Mouse (Mus musculus) embryonic facial prominence, embryonic 10.5 days (tissue): Measurements from ENCODE around the gene Hnrnpl. TPM values are rescaled to one million over a fixed set of nuclear protein-coding genes. Genes with fewer than 3 reads are reported as not detected.

Source experiments
- DNase-seq: peaks from one replicate; pipeline ENCODE4 v3.0.0-alpha.2; 2017; ENCODE audit warnings: low spot score
- H3K27ac ChIP-seq: fragments of 300-500 bp; sonication (generic); replicated peaks from 2 replicates; pipeline ENCODE4 v1.5.1; 2016; ENCODE audit warnings: mild to moderate bottlenecking
- H3K27me3 ChIP-seq: fragments of 300-500 bp; sonication (generic); replicated peaks from 2 replicates; pipeline ENCODE4 v1.6.1; 2016; ENCODE audit warnings: low read depth, mild to moderate bottlenecking; ENCODE audit not compliant: poor library complexity, severe bottlenecking
- H3K36me3 ChIP-seq: fragments of 300-500 bp; sonication (generic); replicated peaks from 2 replicates; pipeline ENCODE4 v1.6.1; 2016; ENCODE audit warnings: mild to moderate bottlenecking, moderate library complexity
- H3K4me1 ChIP-seq: fragments of 300-500 bp; sonication (generic); 2 replicates; pipeline ENCODE4 v1.6.1; 2016
- H3K4me3 ChIP-seq: fragments of 300-500 bp; sonication (generic); 2 replicates; pipeline ENCODE4 v1.5.1; 2016; ENCODE audit warnings: mild to moderate bottlenecking, moderate library complexity
- H3K9me3 ChIP-seq: fragments of 300-500 bp; sonication (generic); 2 replicates; pipeline ENCODE4 v1.6.1; 2016; ENCODE audit warnings: mild to moderate bottlenecking
- WGBS: fragments of 180-500 bp; shearing (Covaris S2); methylation state at CpG from one replicate; pipeline ENCODE4 v1.1.7; 2016; 5-methylcytosine and 5-hydroxymethylcytosine counted together
- polyA plus RNA-seq: library from polyadenylated mRNA; unstranded; fragments of >200 nt; fragmentation: Nextera tagmentation; extraction: Ambion mirVana; gene quantifications from 2 replicates; pipeline ENCODE4 v1.2.1, GENCODE M21; 2016

The Hnrnpl gene
- polyA plus RNA-seq, 1 experiment from 2014 or later: 325 TPM

- under 1% methylated on average over 35 of the region's 35 CpGs for WGBS
- peak overlapping the region; percentile 100 for H3K27ac ChIP-seq
- H3K27me3 ChIP-seq: no peaks in the 10 kb centered on the region
- peak; percentile 87 for DNase-seq
- peaks cover 42% of the 10 kb centered on the region for H3K4me1 ChIP-seq
- H3K9me3 ChIP-seq: no peaks in the 10 kb centered on the region
- H3K36me3 ChIP-seq: peaks cover 29% of the 10 kb centered on the region
- H3K4me3 ChIP-seq: peak overlapping the region; percentile 93
Measured at GRCm38 (mm10) chr7:28809401-28810089, 1.2 kb downstream of the Hnrnpl start.

DNA sequence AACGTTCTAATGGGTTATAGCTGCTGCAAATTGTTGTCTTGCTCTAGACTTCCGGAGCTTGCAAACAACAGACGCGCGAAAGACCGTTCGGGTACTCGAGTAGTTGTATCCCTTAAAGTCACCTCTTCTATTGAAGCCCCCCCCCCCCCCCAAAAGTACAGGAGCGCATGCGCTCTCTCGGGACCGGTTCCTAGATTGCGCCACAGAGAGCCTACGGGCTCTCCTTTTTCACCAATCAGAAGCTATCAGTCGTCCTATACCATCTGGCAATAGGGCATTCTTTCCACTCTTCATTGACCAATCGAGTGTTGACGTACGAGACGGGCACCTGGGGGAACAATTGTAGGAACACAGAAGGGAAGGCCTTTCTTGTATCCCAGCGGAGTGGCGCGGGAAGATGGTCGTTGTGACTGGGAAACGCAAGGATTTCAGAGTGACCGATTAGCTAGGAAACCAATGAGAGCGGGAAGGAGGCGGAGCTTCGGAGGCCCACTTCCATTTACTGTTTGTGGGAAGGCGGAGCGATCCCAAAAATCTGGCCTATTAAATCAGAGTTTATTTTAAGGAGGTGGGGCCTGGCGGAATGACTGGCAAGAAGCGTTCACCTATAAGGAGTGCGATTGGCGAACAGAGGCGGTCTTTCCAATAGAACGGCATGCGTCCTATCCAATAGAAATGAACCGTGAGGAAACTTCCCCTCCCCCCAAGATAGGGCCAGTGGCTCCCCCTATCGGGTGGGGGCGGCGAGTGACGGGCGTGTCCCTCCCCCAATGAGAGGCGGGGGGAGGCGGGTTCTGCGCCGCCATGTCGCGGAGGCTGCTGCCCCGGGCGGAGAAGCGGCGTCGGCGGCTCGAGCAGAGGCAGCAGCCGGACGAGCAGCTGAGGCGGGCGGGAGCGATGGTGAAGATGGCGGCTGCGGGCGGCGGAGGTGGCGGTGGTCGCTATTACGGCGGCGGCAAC is 2.0 kb downstream of the Hnrnpl start:
- peak; percentile 98 for DNase-seq
- peaks cover 48% of the 10 kb centered on the region for H3K4me1 ChIP-seq

DNA sequence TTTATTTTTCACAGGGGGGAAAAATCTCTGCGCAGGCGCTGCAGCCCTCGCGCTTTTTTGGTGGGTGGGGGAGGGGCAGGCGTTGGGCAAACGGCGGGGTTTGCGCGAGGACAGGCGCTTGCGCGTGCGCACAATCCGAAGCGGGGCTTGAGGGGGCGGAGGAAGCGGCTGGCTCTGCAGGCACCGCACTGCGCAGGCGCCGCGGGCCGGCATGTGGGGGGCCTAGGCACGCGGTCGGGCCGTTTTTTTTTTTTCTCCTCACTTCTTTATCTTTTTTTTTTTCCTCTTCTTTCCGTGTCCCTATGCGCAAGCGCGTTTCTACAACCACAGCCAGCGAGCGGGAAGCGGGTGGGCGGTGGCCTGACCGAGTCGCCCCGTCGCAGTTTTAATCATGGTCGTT is 2.9 kb downstream of the Hnrnpl start:
- WGBS: under 1% methylated on average over 40 of the region's 40 CpGs
- peaks cover 46% of the 10 kb centered on the region for H3K36me3 ChIP-seq
- peak; percentile 97 for DNase-seq
- H3K4me1 ChIP-seq: peaks cover 54% of the 10 kb centered on the region
- no peaks in the 10 kb centered on the region for H3K27me3 ChIP-seq
- H3K4me3 ChIP-seq: peak overlapping the region; percentile 93
- peak overlapping the region; percentile 100 for H3K27ac ChIP-seq
- H3K9me3 ChIP-seq: no peaks in the 10 kb centered on the region

More for the DNA sequence above, 2.0 kb downstream of the Hnrnpl start:
- Histone ChIP-seq H3K36me3 (peaks cover 37% of the 10 kb centered on the region), H3K27ac (peak overlapping the region; percentile 100), H3K27me3 (no peaks in the 10 kb centered on the region), H3K9me3 (no peaks in the 10 kb centered on the region), H3K4me3 (peak overlapping the region; percentile 93)
- WGBS: under 1% methylated on average over 70 of the region's 70 CpGs

DNA sequence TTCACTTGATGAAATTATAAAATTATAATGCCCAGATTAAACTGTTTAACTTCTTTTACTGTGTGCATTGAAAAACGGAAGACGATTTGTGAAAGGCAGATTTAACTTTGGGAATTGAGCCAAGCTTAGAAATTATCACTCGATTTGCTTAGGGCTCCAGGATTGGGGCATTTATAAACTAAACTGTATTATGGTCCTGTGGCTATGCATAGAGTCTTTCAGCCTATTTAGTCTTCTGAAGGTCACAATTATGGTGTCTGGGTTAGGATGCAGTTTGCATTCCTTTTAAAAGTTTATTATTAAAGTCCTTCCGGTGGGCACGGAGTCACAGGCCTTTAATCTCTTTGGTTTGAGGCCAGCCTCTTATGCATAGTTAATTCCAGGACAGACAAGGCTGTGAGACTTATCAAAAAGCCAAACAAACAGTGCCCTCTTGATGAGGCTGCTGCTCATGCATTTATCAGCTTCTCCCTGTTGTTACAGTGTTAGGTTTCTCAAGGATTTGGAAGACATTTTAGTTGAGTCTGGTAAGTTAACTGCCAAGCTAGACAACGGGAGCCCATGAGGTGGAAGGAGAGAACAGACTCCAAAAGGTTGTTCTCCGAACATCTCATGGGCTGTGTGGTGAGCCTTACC is 3.4 kb downstream of the Hnrnpl start:
- no peak for DNase-seq
- no peaks in the 10 kb centered on the region for H3K9me3 ChIP-seq
- 14% methylated on average over 7 of the region's 7 CpGs for WGBS

DNA sequence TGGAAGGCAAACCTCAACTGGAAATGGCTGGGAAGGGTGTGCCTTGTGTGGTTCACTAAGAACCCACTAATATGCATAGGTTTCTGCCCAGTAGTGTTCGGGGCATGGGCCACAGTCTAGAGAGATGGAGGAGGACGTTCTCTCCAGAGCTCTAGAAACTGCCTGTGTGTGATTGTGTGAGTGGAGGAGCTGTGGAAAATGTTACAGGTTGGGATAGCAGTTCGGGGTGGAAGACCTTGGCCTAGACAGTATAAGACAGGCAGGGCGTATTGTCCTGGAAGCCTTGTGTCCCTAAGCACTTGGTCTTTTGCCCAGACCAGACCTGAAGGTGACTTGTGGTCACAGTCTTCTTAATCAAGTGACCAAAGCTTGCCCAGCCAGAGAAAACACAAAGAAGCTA is 4.1 kb downstream of the Hnrnpl start:
- 85% methylated on average over 4 of the region's 4 CpGs for WGBS
- H3K27me3 ChIP-seq: no peaks in the 10 kb centered on the region
- peak overlapping the region; percentile 100; the same call in 1 of the 2 replicates for H3K27ac ChIP-seq
- H3K4me1 ChIP-seq: peaks cover 65% of the 10 kb centered on the region
- H3K4me3 ChIP-seq: peak overlapping the region; percentile 93
- no peak for DNase-seq
- H3K36me3 ChIP-seq: peaks cover 58% of the 10 kb centered on the region
- H3K9me3 ChIP-seq: no peaks in the 10 kb centered on the region

More for the DNA sequence above, 3.4 kb downstream of the Hnrnpl start:
- H3K27ac ChIP-seq: peak overlapping the region; percentile 100
- H3K36me3 ChIP-seq: peaks cover 51% of the 10 kb centered on the region
- peak overlapping the region; percentile 93 for H3K4me3 ChIP-seq
- peaks cover 60% of the 10 kb centered on the region for H3K4me1 ChIP-seq
- no peaks in the 10 kb centered on the region for H3K27me3 ChIP-seq

GRCm38 (mm10) chr7:28812949-28813348 is 4.6 kb downstream of the Hnrnpl start:
- Histone ChIP-seq H3K4me1 (peaks cover 65% of the 10 kb centered on the region), H3K9me3 (no peaks in the 10 kb centered on the region), H3K4me3 (peak overlapping the region; percentile 93), H3K27me3 (no peaks in the 10 kb centered on the region), H3K27ac (no peak overlapping the region), H3K36me3 (peaks cover 63% of the 10 kb centered on the region)
- 88% methylated on average over 5 of the region's 5 CpGs for WGBS
- no peak for DNase-seq

GRCm38 (mm10) chr7:28814306-28815034 is 6.1 kb downstream of the Hnrnpl start:
- Histone ChIP-seq H3K27ac (no peak overlapping the region), H3K27me3 (no peaks in the 10 kb centered on the region), H3K36me3 (peaks cover 78% of the 10 kb centered on the region), H3K4me3 (0 out of 2 replicates have a peak overlapping the region, but pooled peaks have one; percentile 93), H3K9me3 (no peaks in the 10 kb centered on the region), H3K4me1 (peaks cover 71% of the 10 kb centered on the region)
- WGBS: 91% methylated on average over 5 of the region's 5 CpGs
- no peak for DNase-seq

DNA sequence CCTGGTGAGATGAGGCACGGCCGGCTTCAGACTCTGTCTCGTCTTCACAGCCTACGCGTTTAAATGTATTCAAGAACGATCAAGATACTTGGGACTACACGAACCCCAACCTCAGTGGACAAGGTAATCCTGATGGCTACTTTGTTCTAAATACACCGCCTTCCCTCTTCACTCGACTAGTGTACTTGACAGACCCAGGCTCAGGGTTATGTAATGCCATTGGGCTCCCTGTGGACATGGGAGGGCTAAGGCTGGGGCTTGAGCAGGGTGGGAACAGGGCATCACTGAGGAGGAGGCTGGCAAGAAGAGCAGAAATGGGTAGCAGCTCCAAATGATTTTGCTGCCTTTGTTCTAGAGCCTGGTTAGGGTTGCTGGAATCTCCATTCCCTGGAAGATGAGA is 6.9 kb downstream of the Hnrnpl start:
- no peak overlapping the region for H3K27ac ChIP-seq
- H3K9me3 ChIP-seq: no peaks in the 10 kb centered on the region
- H3K36me3 ChIP-seq: peaks cover 86% of the 10 kb centered on the region
- peak overlapping the region; percentile 14; the same call in 1 of the 2 replicates for H3K4me3 ChIP-seq
- 93% methylated on average over 9 of the region's 9 CpGs for WGBS
- no peaks in the 10 kb centered on the region for H3K27me3 ChIP-seq
- DNase-seq: no peak
- peaks cover 79% of the 10 kb centered on the region for H3K4me1 ChIP-seq

DNA sequence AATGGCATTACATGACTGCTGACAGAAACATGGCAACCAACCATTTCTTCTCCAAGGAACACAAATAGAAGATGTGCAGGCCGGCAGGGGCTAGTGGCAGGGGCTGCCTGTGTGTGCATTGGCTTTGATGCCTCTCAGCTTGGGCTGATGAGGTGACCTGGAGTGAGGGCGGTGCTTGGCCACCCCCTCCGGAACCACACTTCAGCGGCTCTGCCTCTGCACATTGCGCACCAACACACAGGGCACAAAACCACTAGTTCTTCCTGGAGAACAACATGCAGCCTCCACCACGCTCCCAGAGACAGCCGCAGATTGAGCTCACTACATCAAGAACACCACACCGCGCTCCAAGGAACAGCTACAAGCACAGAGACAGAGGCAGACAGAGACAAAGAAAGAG is 7.9 kb downstream of the Hnrnpl start:
- 90% methylated on average over 9 of the region's 9 CpGs for WGBS
- peaks cover 95% of the 10 kb centered on the region for H3K36me3 ChIP-seq
- H3K4me3 ChIP-seq: no peak overlapping the region
- no peaks in the 10 kb centered on the region for H3K9me3 ChIP-seq
- H3K4me1 ChIP-seq: peaks cover 88% of the 10 kb centered on the region
- H3K27me3 ChIP-seq: no peaks in the 10 kb centered on the region
- DNase-seq: no peak
- no peak overlapping the region for H3K27ac ChIP-seq

DNA sequence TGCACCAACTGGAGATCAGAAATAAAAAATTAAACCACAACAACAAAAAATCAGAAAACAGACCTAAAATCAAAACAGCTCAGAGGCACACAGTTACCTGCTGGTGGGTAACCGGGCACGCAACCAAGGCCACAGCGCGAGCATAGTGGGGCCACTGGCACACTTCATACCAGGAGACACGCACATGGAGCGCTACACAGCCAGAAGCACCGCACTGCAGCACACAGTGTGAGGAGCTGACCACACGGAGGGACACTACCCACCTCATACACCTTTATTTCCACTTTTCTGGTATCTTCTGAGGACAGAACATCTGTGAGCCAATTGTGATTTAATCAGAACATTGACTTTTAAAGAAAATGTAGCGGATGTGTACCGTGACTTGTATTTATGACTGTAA is 8.6 kb downstream of the Hnrnpl start:
- H3K9me3 ChIP-seq: no peaks in the 10 kb centered on the region
- no peak overlapping the region for H3K27ac ChIP-seq
- H3K36me3 ChIP-seq: peaks cover 100% of the 10 kb centered on the region
- H3K27me3 ChIP-seq: no peaks in the 10 kb centered on the region
- peaks cover 90% of the 10 kb centered on the region for H3K4me1 ChIP-seq
- peak overlapping the region; percentile 8; the same call in 1 of the 2 replicates for H3K4me3 ChIP-seq
- DNase-seq: no peak
- whole genome bisulfite sequencing: 95% methylated on average over 10 of the region's 10 CpGs

DNA sequence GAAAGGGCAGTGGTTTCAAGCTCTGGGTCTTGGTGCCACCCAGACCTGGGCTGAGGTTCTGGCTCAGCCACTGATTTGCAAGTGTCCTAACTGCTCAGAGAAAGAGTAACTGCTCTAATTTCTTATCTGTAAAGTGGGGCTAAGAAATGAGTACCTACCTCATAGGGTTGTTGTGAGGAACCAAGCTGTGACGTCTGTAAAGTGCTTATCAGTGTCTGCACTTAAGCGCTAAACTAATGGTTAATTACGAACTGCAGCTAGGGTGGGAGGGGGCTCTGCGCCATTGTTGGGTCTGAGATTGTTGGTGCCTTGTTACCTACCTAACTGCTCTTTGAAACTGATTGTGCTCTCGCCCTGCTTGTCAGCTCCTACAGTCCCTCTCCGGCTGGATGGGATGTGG is 9.2 kb downstream of the Hnrnpl start:
- 80% methylated on average over 6 of the region's 6 CpGs for WGBS
- Histone ChIP-seq H3K27ac (no peak overlapping the region), H3K27me3 (no peaks in the 10 kb centered on the region), H3K9me3 (no peaks in the 10 kb centered on the region), H3K4me3 (peak overlapping the region; percentile 8; the same call in 1 of the 2 replicates), H3K4me1 (peaks cover 84% of the 10 kb centered on the region), H3K36me3 (peaks cover 100% of the 10 kb centered on the region)
- DNase-seq: no peak

- Histone ChIP-seq H3K36me3 (peaks cover 100% of the 10 kb centered on the region), H3K9me3 (no peaks in the 10 kb centered on the region), H3K4me1 (peaks cover 79% of the 10 kb centered on the region), H3K27me3 (no peaks in the 10 kb centered on the region), H3K4me3 (peak overlapping the region; percentile 25; the same call in 1 of the 2 replicates), H3K27ac (no peak overlapping the region)
- WGBS: 86% methylated on average over 4 of the region's 4 CpGs
- DNase-seq: no peak
Measured at GRCm38 (mm10) chr7:28817957-28818356, 9.6 kb downstream of the Hnrnpl start.
